Mouse (Mus musculus) gastrocnemius, postnatal 14 days (tissue): ENCODE data around the gene Tac4. TPM values are rescaled to one million over a fixed set of nuclear protein-coding genes. Genes with fewer than 3 reads are reported as not detected.

Source experiments
- DNase-seq: peaks from one replicate; pipeline ENCODE4 v3.0.0; 2021; ENCODE audit warnings: mixed read lengths
- intact Hi-C: fragments of 180-260 bp; cut with DNase I; formaldehyde crosslinking; loops from one replicate; pipeline ENCODE4 v1.15.1; 2025; ENCODE audit warnings: low total_unique reads
- total RNA-seq, 2 experiments: library from RNA; stranded (reverse); gene quantifications; 2 replicates each; pipeline ENCODE4 v1.2.3; 2021

Tac4 gene
- total RNA-seq, 2 experiments from 2014 or later = not detected

- no peak for DNase-seq
Measured at GRCm38 (mm10) chr11:95257930-95258329, 3.4 kb upstream of the Tac4 start.

DNA sequence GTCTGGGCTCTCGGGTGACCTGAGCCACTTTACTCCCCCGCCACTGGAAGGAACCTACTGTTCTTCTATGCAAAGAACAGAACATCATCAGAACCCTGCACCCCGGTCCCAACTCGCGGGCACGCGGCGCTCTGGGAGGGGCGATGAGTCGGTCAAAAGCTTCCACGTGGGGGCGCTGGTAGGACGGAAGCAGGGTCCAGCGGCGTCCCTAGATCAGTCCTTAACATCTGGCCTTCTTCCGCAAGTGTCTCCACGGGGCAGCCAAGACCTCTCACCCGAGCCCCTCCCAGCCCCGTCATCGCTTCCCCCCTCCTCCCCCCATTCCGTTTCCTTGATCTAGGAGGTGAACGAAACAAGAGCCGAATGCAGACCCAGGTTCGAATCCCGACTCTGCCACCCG lies 2.8 kb upstream of the Tac4 start:
- intact Hi-C loops = loop anchor here (2.0 to 10.0 kb wide), 2 partner anchors 204 to 264 kb away; no protein-coding TSS in a partner anchor
- peak; percentile 88 for DNase-seq

More at GRCm38 (mm10) chr11:95257930-95258329, 3.4 kb upstream of the Tac4 start:
- intact Hi-C loops = loop anchor here (2.0 to 10.0 kb wide), 2 partner anchors 203 to 265 kb away; no protein-coding TSS in a partner anchor

- intact Hi-C loops = loop anchor here (2.0 to 10.0 kb wide), 2 partner anchors 204 to 264 kb away; no protein-coding TSS in a partner anchor
- DNase-seq = peak; percentile 92
Measured at GRCm38 (mm10) chr11:95259088-95259849, 2.1 kb upstream of the Tac4 start.

GRCm38 (mm10) chr11:95263816-95264454 lies 2.6 kb downstream of the Tac4 start:
- peak; percentile 48 for DNase-seq
- intact Hi-C loops = loop anchor here (10.0 kb wide), 1 partner anchor 121 kb away; the partner anchor contains the start of gene Slc35b1

DNA sequence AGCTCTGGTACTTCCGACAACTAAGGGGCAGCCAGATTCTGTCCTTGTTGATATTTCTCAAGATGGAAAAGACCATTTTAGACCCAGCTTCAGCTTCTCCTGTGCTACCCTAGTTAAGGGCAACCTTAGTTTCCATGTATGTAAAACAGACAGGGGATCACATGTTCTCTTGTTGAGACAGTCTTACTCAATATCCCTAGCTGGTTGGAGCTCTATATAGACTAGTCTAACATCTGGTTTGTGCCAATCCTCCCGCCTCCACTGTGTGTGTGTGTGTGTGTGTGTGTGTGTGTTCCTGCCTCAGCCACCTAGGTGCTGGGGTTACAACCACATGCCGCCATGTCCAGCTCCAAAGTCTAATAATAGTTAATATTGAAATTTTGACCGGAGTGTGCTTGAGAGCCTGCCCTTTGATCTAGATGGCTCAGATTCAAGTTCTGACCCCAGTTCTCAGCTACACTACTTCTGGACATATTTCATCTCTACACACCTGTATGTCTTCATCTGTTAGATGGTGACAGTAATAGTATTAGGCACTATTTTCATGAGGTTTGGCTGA lies 3.2 kb downstream of the Tac4 start:
- DNase-seq = no peak
- intact Hi-C loops = loop anchor here (5.0 to 10.0 kb wide), 2 partner anchors 38 to 120 kb away; partner anchors contain the start of gene Slc35b1

GRCm38 (mm10) chr11:95266540-95267245 lies 5.4 kb downstream of the Tac4 start:
- intact Hi-C loops = loop anchor here (5.0 to 10.0 kb wide), 2 partner anchors 36 to 118 kb away; partner anchors contain the start of gene Slc35b1

DNA sequence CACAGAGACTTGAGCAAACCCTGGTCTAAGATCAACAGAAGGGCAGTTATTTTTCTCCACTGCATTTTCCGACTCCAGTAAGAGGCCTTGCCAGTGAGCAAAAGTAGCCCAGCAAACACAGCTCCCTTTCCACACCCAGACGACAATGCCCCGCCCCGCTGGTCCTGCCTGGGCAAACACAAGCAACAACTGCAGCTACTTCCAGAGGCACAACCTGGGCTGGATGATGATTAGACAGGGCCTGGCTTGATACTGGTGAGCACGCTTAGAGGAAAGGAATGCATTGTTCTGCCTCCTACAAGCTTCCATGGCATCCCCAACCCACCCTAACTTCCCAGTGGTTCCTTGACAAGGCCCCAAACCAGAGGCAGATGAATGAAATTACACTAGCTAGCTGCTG lies 12.3 kb downstream of the Tac4 start:
- DNase-seq = no peak
- intact Hi-C loops = no loop called here

More at GRCm38 (mm10) chr11:95266540-95267245, 5.4 kb downstream of the Tac4 start:
- peak; percentile 28 for DNase-seq

DNA sequence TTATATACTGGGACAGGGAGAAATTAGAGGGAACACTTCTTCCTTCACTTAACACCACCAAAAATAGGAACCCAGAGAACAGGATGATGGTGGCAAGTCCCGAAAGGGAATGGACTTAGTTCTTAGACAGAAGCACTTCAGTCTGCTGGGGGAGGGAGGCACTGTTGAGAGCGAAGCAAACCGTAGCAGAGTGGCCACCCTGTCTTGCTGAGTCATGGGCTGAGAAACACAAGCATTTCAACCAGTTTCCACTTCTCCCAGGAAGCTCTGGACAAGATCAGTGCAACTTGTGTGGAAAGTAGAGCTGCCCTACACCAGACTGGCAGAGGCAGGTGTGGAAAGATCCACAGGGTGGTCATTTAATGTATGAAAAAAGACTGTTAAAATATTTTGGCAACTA lies 13.3 kb downstream of the Tac4 start:
- no peak for DNase-seq
- intact Hi-C loops = no loop called here

- intact Hi-C loops = no loop called here
Measured at GRCm38 (mm10) chr11:95276056-95276455, 14.7 kb downstream of the Tac4 start.

DNA sequence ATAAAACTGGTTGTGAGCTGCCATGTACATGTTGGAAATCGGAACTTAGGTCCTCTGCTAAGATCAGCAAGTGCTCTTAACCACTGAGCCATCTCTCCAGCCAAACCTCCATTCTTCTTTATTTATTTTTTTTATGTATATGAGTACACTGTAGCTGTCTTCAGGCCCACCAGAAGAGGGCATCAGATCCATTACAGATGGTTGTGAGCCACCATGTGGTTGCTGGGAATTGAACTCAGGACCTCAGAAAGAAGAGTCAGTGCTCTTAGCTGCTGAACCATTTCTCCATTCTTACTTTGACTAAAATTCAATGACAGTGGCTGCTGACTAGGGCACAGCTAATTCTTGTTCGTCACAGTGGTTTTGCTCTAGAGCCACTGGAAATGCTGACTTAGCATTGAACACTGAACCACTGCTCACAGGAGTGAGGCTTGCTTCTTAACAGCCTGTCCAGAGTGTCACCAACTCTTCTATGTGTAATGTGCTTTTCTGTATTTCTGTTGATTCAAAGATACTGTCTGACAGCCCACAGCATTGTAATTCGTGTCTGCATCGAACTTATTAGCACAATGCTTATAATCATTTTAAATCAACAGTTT lies 17.8 kb downstream of the Tac4 start:
- intact Hi-C loops = no loop called here
- no peak for DNase-seq

More at GRCm38 (mm10) chr11:95276056-95276455, 14.7 kb downstream of the Tac4 start:
- DNase-seq = no peak

DNA sequence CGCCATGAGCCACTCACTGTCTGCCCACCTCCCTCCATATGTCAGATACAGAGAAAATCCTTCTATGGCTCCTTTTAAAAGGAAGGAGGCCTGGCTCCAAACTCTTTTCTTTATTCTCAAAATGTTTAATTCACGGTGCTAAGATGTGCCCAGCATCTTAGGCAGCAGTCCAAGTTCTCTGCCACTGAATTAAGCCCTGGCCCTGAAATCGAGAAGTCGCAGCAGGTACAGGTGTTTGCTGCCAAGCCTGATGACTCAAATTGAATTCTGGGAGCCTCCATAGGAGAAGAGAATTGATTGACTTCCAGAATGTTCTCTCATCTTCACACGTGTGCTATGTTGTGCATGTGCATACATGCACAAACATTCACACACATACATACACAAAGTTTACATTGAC lies 21.0 kb downstream of the Tac4 start:
- DNase-seq = no peak
- intact Hi-C loops = no loop called here

GRCm38 (mm10) chr11:95291998-95292397 lies 30.7 kb downstream of the Tac4 start:
- intact Hi-C loops = no loop called here

DNA sequence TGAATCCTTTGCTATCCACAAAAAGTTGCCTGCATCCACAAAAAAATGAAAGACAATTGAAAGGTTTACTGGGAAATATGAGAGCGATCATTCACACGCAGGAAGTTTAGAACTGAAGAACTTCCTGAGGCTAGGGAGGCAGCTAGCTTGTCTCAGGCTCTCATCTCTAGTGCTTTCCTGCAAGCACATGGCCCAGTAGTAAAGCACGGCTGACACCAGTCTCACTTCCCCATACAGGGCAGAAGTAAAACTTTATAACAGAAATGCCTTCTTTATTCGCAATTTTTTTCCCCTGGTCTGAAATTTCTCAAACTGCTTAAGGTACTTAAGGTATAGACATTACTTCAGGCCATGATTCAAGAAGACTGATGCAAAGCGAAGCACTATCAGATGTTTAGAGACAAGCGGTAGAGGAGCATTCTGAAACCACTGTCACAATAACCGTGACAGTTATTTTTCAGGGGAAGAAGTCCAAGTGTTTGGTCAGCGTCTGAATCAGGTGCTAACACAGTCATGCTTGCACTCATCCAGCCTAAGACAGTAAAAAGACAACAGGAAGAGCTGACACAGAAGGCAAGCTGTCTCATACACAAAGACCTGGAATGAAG lies 31.8 kb downstream of the Tac4 start:
- intact Hi-C loops = no loop called here

More at GRCm38 (mm10) chr11:95291998-95292397, 30.7 kb downstream of the Tac4 start:
- no peak for DNase-seq

DNA sequence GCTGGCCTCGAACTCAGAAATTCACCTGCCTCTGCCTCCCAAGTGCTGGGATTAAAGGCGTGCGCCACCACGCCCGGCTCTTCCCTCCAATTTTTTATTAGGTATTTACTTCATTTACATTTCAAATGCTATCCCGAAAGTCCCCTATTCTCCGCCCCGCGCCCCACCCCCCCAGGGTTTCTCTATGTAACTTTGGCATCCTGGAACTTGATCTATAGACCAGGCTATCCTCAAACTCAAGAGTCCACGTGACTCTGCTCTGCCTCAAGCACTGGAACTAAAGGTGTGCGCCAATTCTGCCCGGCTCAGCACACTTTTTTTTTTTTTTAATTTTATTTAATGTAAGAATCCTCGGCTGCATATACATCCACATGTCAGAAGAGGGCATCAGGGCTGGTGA lies 34.4 kb downstream of the Tac4 start:
- DNase-seq = no peak
- intact Hi-C loops = no loop called here

More for the DNA sequence above, 31.8 kb downstream of the Tac4 start:
- DNase-seq = no peak

GRCm38 (mm10) chr11:95298146-95298545 lies 36.8 kb downstream of the Tac4 start:
- intact Hi-C loops = no loop called here
- no peak for DNase-seq

DNA sequence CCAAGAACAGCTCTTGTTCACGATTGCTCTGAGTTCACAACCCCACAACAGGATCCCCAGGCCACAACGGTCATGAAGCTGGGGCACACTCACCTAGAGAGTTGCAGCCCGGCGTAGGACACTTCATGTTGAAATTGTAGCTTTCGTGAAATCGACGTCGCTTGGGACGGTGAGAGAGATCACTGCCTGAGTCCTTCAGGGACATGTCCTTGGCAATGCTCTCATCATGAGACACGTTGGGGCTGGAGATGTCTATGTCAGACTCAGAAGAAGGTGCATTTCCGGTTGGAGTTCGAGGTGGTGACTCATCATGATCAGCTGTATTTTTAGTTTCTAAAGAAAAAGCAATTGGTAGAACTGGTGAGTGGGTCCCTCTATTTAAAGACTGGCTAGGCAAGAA lies 38.6 kb downstream of the Tac4 start:
- intact Hi-C loops = loop anchor here (5.0 kb wide), 1 partner anchor 33 kb away; no protein-coding TSS in a partner anchor
- no peak for DNase-seq

- DNase-seq = no peak
- intact Hi-C loops = loop anchor here (5.0 kb wide), 1 partner anchor 34 kb away; no protein-coding TSS in a partner anchor
Measured at GRCm38 (mm10) chr11:95301772-95302171, 40.4 kb downstream of the Tac4 start.

GRCm38 (mm10) chr11:95305600-95305999 lies 44.3 kb downstream of the Tac4 start:
- no peak for DNase-seq
- intact Hi-C loops = no loop called here

DNA sequence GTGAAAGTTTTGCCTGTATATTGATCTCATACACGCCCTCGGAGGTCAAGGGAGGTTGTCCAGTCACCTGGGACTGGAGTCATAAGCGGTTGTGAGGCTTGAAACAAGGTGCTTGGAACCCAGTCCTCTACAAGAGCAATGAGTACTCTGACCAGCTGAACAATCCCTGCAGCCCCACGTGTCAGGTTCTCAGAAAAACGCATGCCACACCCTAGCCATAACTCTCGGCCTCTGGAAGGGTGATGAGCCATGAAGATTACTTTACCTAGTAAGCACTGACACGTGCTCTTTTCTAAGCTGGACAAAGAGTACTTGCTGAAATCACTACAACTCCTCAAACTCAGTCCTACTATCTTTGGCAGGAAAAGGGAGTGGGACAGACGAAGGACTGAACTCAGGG lies 46.2 kb downstream of the Tac4 start:
- intact Hi-C loops = no loop called here

More for the DNA sequence above, 46.2 kb downstream of the Tac4 start:
- DNase-seq = no peak
